Mouse (Mus musculus): ENCODE results near the gene Olfr92.
"Not testable (repeated sequence)": the region's sequence is repeated elsewhere in the genome, so short reads cannot be mapped to it uniquely, and the experiment has no call there.

Olfr92 gene

DNA sequence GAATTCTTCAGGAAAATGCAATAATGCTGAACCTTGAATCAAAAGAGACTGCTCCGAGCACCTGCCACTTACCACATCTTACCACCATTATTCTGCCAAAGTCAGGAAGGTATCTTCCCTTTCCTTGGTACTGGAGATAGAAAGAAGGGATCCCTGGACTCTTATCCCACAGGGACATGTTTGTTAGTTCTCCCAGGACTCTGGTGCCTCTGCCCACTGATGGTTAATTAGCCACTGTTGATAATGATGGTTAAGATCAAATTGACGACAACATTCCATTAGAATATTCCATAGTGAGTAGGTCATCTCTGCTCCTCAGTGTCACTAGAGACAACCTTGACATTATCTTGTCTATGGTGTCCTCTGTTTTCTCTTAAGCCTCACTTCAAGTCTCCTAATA lies at the start of gene Olfr92:
Gene Olfr92 (minus strand): TSS at position 101 of the 400 bp plus-strand sequence.
- DNase-seq (ENCODE audit: low read depth, low spot score) = no peak

DNA sequence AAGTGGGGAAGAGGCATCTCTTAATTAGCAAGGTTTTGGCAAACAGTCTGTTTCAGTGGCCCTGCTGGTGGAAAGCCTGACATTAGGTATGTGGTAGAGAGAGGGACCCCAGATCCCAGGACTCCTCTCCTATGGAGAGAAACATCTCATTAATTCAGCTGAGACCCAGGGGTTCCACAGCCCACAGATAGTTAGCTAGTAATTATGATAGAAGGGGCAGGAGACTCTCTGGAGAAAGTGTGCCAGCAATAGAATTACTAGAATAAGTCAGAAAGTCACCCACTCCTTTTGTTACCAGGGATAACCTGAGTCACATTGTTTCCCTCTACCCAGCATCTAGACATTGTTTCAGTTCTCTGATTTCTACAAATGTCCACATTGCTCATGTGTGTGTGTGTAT lies 41.5 kb upstream of the Olfr92 start, which contains the start of gene Olfr93:
Gene Olfr93 (minus strand): TSS at position 101 of the 400 bp plus-strand sequence.
- DNase-seq (ENCODE audit: low read depth, low spot score) = no peak

DNA sequence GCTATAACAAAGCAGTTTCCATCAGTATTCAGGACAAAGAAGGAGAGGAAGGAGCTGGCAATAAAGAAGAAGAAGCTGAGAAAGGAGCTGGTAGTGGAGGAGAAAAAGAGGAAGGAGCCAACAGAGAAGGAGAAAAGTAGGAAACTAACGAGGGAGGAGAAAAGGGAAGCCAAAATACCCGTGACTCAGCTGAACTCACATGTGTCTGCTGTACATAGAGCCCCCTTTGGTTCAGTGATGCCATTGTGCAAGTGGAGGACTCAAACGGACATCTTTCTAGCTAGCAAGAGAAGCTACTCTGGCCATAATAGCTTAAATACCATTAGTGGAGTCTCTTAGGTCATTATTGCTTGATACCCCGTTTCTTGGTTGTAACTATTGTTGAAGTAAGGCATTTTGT lies 11.5 kb upstream of the Olfr92 start:
- DNase-seq (ENCODE audit: low read depth, low spot score) = not testable (repeated sequence)

DNA sequence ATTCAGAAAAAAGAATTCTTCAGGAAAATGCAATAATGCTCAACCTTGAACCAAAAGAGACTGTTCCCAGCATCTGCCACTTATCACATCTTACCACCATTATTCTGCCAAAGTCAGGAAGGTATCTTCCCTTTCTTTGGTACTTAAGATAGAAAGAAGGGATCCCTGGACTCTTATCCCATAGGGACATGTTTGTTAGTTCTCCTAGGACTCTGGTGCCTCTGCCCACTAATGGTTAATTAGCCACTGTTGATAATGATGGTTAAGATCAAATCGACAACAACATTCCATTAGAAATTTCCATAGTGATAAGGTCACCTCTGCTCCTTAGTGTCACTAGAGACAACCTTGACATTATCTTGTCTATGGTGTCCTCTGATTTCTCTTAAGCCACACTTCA lies 21.7 kb downstream of the Olfr92 start, which contains the start of gene Olfr91:
Gene Olfr91 (minus strand): TSS at position 101 of the 400 bp plus-strand sequence.
- no peak for DNase-seq (ENCODE audit: low read depth, low spot score)

DNA sequence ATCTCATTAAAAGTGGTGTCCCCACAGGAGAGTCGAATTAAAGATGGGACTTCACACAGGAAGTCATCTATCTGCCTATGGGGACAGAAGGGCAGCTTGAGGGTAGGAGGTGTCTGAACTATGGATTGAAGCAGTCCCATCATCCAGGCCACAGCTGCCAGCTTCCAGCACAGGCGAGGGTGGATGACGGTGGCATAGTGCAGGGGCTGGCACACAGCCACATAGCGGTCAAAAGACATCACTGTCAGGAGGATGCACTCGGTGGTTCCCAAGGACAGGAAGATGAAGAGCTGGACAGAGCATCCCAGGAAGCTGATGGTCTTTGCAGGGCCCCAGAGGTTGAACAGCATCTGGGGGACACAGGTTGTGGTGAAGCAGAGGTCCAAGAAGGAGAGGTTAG lies 26.6 kb downstream of the Olfr92 start:
- no peak for DNase-seq (ENCODE audit: low read depth, low spot score)

DNA sequence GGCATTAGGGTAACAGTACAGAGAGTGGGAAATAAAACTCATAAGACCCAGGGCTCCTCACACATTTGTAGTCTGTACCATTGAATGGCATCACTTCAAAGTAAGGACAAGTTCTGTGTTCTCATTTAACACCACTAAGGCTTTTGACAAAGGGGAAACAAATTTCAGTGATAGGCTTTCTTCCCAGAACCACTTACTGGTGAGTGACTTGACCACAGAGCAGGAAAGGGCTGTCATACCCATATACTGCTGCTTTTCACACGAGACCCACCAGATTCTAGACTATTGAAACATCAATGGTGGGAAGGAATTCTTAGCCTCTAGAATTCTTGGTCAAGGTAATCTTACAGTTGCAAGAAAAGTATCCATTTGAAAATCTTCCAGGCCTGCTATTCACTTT lies 27.7 kb downstream of the Olfr92 start:
- DNase-seq (ENCODE audit: low read depth, low spot score) = no peak

DNA sequence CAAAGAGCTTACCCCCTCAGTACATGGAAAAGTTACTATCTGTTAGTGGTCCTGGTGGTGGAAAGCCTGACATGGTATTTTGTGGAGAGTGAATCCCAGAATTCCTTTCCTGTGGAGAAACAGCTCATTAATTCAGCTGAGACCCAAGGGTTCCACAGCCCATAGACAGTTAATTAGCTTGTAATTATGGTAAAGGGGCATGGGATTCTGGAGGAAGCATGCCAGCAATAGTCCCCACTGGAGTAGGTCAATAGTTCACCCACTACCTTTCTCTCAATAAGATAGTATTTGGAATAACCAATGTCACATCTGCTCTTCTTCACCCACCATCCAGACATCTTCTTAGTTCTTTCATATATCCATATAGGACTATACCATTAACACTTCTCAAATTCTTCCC lies 31.5 kb downstream of the Olfr92 start, which contains the start of gene Olfr90:
Gene Olfr90 (minus strand): TSS at position 101 of the 400 bp plus-strand sequence.
- DNase-seq (ENCODE audit: low read depth, low spot score) = no peak

DNA sequence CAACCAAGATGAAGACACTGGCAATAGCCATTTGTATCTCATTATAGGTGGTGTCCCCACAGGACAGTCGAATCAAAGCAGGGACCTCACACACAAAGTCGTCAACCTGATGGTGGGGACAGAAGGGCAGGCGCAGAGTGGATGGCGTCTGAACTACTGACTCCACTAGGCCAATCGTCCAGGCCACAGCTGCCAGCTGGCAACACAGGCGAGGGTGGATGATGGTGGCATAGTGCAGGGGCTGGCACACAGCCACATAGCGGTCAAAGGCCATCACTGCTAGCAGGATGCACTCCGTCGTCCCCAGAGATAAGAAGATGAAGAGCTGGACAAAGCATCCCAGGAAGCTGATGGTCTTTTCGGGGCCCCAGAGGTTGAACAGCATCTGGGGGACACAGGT lies 34.3 kb downstream of the Olfr92 start:
- no peak for DNase-seq (ENCODE audit: low read depth, low spot score)

DNA sequence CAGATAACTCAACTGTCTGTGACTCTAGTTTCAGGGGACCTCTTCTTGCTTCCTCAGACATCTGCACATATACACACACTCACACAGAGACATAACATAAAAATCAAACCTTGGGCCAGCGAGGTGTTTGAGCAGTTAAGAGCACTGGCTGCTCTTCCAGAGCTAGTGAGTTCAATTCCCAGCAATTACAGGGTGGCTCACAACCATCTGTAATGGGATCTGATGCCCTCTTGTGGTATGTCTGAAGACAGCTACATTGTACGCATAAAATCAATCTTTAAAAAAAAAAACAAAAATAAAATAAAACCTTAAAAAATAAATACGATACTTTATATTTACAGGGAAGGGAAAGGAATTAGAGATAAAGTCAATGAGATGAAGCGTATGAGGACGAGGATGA lies 35.3 kb downstream of the Olfr92 start:
- DNase-seq (ENCODE audit: low read depth, low spot score) = peak; percentile 52

DNA sequence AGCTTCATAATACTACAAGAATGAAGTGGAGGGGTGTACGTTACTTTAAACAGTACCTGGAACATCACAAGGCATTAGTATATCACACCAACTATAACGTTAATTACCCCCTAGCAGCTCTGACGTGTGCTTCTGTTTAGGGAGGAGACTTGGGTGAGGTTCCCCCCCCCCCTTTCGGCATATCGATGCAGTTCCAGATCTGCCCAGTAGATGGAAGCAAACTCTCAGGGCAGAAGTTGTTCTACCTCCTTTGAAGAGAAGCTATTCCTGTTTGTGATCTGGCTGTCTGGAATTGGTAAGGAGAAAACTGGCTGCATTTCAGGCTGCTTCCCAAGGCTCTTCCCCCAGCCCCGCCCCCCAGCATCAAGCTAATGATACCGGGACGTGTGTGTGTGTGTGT lies 36.6 kb downstream of the Olfr92 start:
- peak; percentile 89 for DNase-seq (ENCODE audit: low read depth, low spot score)

DNA sequence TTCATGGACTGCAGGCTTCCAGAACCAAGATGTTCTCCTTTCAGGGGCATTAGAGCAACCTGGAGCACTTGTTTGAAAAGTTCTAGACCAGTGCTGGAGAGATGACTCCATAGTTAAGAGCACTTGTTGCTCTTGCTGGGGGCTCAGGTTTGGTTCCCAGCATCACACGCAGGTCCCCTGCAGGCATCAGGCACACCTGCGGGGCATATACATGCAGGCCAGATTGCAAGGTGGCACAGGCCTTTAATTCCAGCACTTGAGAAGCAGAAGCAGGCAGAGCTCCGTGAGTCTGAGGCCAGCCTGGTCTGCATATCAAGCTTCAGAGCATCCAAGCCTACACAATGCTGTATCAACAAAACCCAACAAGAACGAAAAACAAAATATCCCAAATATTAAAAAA lies 38.2 kb downstream of the Olfr92 start:
- no peak for DNase-seq (ENCODE audit: low read depth, low spot score)

DNA sequence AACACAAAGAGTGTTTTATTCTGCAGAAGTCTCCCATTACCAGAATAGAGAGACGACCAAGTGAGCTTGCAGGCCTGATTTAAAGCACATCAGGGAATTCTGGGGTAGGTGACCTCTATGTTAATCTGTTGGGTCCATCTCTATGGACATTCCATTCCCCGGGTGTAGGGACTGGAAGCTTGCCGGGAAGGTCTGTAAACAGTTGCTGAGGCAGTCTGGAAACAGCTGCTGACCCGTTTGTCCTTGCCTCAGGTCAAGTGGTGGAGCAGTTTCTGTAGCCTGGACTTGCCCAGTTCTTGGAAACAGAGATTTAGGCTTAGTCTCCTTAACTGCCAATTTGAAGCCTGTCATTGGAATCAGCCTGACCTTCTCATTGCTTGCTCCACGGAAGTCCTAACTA lies 39.8 kb downstream of the Olfr92 start:
- peak; percentile 25 for DNase-seq (ENCODE audit: low read depth, low spot score)

DNA sequence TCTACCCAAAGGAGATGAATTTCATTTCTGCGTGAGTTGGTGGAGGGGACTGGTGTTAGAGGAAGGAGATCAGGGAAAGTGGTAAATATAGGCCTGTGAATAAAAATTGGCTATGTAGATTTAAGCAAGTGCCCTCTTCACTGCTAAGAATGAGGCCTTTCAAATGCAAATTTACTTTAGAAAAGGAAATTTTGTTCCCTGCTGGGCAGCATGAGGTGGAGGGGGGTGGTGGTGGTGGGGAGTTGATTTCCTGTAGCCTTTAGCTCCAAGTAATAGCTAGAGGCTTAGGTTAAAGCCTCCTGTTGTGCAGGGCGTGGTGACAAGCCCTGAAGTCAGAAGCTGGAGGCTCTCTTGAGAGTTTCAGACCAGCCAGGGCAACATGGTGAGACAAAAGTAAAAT lies 40.9 kb downstream of the Olfr92 start:
- DNase-seq (ENCODE audit: low read depth, low spot score) = no peak

DNA sequence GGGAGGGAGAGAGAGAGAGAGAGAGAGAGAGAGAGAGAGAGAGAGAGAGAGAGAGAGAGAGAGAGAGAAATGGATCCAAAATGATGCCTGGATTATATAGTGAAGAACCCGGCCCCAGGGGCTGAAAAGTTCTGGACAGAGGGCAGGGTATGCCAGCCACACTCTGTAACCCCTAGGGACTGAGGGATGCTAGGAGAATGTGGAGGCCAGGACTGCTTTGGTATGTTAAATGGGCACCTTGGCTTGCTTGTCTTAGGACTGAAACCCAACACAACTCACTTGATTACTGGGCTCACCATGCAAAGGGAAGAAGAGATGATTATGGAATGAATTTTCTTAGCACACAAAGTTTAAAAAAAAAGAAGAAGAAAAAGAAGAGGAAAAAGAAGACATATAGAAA lies 41.7 kb downstream of the Olfr92 start:
- DNase-seq (ENCODE audit: low read depth, low spot score) = peak; percentile 25

DNA sequence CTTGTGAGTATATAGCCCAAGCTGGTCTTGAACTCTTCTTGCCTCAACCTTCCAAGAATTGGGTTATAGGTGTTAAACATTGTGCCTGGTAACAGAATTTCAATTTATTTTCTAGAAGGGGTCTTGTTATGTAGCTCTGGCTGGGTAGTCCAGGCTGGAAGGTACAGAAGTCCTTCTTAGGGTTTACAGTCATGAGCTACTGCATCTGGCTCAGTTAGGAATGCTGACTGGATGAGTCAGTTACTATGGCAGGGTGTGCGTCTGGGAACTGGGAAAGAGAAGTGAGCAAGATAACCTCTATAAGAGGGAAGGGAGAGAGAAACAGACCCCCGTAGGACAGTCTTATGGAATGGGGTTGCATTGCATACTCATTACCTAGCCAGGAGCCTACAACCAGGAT lies 44.1 kb downstream of the Olfr92 start:
- peak; percentile 52 for DNase-seq (ENCODE audit: low read depth, low spot score)

DNA sequence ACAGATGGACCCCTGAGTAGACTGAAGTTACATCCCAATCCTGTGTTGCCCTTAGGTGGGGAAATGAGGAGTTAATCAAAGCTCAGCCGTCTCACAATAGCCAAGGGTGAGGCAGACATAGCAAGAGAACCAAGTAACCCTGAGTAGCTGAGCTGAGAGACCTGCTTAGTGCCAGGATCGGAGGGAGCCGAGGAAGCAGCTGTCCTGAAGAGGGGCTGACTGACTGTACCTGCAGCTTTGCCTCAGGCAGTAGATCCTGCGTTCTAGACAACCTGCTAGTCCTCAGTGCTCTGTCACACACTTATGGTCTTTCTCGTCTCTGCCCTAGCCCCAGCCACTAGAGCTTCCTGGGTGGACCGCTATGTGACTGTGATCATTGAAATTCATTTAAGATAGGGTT lies 44.7 kb downstream of the Olfr92 start:
- no peak for DNase-seq (ENCODE audit: low read depth, low spot score)

DNA sequence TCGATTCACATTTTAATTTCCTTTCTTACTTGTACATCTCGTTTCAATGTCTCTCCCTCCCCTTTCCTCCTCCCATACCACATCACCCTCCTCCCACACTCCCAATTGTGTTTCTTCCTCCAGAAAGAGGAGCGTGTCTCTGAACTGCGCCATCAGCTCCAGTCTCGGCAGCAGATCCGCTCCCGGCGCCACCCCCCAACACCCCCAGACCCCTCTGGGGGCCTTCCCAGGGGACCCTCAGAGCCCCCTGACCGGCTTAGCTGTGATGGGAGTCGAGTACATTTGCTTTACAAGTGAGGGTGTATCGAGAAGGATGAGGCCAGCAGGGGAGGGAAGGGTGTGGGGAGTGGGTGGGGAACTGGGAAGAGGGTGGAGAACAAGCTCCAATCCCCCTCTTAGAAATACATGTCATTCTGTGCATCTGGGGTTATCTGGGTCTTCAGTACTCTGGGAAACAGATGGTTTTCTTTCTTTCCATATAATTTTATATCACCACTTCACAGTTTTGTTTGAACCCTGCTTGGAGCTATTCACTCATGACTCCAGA lies 47.1 kb downstream of the Olfr92 start:
- no peak for DNase-seq (ENCODE audit: low read depth, low spot score)

DNA sequence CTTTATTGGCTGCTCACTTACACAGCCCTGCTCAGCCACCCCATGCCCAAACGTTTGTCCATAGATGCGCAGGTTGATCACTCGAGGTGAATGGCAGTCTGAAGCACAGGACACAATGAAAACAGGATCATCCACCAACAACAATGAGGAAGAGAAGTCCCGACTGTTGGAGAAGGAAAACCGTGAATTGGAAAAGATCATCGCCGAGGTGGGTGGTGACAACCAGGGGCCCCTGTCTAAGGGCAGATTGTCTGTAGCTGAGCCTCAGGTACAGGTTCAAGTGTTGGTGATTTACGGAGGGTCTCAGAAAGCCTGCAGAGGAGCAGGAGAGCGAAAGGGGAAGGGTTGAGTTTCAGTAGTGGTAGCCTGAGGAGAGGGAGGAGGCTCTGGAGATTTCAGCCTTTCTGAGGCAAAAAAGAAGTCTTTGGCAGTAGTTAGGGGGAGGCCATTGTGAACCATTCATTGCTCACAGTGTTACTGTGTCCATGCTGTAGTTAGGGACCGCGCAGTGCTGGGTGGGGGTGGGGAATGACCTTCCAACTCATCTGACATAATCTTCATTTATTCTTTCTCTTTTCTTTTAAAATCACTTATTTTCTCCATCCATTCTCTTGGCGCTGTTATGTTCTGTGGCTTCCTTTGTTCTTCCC lies 47.7 kb downstream of the Olfr92 start:
- DNase-seq (ENCODE audit: low read depth, low spot score) = no peak

DNA sequence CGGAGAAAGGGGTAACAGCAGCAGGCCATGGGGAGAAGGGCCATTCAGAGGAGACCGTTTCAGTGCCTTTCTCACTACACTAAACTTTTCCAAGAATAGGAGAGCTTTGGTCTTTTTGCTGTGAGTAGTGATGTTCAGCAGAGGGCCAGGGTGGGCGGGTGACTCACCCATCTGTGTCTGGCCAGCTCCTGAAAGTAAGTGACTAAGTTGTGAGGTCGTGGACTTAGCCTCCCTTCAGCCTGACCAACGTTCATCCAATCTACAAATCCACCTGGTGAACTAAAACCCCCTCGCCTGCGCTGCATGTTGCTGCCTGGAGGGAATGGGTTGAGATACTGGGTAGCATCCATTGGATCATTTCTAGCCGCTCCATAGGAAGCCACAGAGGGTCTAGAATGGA lies 49.8 kb downstream of the Olfr92 start:
- DNase-seq (ENCODE audit: low read depth, low spot score) = peak; percentile 76

DNA sequence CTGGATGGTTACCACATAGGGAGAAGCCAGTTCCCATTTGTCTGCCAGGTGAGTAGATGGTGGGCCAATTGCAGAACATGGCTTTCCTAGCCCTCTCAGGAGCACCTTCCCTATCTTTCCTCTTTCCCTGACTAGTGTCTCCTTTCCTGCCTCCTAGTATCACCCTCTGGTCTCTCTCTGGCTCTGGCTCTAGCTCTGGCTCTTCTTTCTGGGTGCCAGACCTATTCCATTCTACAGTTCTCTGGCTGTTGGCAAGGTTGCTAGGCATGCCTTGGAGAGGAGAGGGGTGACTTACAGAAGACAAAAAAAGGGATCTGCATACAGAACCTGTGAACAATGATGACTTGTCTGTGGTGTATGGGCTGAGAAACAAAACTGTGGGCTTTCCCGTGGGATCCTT lies 52.0 kb downstream of the Olfr92 start:
- no peak for DNase-seq (ENCODE audit: low read depth, low spot score)

DNA sequence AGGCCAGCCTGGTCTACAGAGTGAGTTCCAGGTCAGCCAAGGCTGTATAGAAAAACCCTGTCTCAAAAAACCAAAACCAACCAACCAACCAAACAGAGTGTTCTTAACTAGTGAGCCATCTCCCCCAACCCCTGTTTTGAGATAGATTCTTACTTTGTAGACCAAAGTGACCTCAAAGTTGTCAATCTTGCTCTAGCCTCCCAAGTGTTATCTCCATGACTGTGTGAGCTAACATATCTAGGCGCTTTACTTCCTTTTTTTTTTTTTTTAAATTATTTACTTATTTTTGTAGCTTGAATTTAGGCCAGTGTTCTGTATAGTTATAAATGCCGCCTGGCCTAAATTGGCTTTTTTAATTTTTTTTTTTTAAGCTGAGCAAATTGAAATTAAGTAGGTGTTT lies 53.9 kb downstream of the Olfr92 start:
- DNase-seq (ENCODE audit: low read depth, low spot score) = no peak

DNA sequence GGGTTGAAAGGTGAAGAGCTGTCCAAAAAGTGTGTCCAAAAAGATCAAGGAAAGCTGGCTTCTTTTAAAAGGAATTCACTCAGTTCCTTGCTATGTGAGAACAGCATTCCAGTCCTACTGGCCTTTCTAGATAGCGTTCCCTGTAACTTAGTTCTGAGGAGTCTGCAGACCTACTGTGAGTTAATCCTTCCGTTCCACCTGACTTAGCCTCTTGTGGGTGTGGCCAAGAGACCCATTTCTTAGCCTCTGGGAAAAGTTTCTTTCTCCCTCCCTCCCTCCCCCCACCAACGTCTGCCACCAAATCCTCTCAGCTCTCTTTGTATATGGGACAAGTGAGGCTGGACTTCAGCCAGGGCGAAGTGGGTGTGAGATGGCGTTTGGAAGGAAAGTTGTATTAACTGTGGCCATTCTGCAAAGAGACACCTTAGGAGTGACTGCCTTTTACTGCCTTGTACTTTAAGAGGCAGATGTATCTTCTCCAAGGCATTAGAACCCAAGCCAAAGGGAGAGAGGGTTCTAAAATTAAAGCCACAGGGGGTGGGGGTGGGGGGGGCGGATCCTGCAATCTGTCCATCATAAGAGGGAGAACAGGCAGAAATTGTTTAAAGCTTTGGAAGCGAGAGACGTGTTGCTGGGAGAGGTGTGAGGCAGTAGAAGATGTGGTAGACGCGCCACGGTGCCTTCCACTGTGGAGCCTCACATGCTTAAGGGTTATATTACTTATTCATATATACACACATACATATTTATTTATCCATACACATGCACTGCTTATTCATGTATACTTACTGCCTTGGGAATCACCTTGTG lies 56.0 kb downstream of the Olfr92 start:
- no peak for DNase-seq (ENCODE audit: low read depth, low spot score)

DNA sequence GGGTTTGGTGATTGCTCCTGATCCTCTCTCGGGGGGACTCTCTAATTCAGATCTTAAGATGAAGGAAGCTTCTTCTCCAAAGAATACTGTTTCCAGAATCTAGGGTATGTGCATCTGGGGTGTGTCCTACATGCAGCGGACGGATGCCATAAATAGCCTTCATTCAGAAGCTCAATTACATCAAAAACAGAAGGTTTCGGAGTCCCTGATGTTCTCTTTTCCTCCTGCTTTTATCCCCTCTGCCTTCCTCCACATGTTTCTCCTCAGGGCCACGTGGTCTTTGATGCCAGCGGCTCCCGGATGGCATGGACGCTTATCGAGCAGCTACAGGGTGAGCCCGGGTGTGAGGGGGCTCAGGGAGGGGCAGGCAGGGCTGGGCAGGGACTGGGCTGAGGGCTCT lies 56.8 kb downstream of the Olfr92 start:
- no peak for DNase-seq (ENCODE audit: low read depth, low spot score)
